34 mouse cellular contexts compared by ENCODE assay signal in genomic region chr1:97748163-97748562, GRCm38 (mm10).
"Had no signal": no experiment of that assay in that cellular context is flagged by ENCODE, and none has a peak within 500 bp of the region (broad histone marks: within the 10 kb centered on the region; RNA-seq: fewer than 3 reads in every experiment).

No protein-coding gene starts in this region.

- H3K9me3 ChIP-seq: heart, embryonic 12.5 days; heart, embryonic 13.5 days; heart, embryonic 15.5 days; hindbrain, embryonic 10.5 days; hindbrain, embryonic 12.5 days; hindbrain, embryonic 13.5 days; hindbrain, embryonic 15.5 days; intestine, embryonic 15.5 days; kidney, embryonic 15.5 days had no signal

- H3K9ac ChIP-seq: heart, embryonic 12.5 days; heart, embryonic 13.5 days; heart, embryonic 15.5 days; hindbrain, embryonic 12.5 days; hindbrain, embryonic 13.5 days; hindbrain, embryonic 14.5 days; hindbrain, embryonic 15.5 days; intestine, embryonic 15.5 days; kidney, embryonic 15.5 days had no signal

- DNase-seq: heart, postnatal 10 days; heart, postnatal 14 days; heart, postnatal 36 days; heart, postnatal 4 days; kidney, adult 11 months; kidney, adult 18-20 months; kidney, adult 2 months; kidney, adult 8-10 months; kidney, adult 9 months; kidney, postnatal 10 days; kidney, postnatal 14 days; kidney, postnatal 25 days; kidney, postnatal 36 days; kidney, postnatal 4 days; layer of hippocampus, adult 9-11 months; layer of hippocampus, postnatal 36 days had no signal

- H3K27ac ChIP-seq: heart, embryonic 13.5 days; heart, embryonic 15.5 days; hindbrain, embryonic 10.5 days; hindbrain, embryonic 12.5 days; hindbrain, embryonic 13.5 days; hindbrain, embryonic 14.5 days; hindbrain, embryonic 15.5 days; hindbrain, postnatal 0 days; intestine, embryonic 15.5 days; kidney, embryonic 15.5 days; kidney, postnatal 0 days; layer of hippocampus, adult 2 months; left cerebral cortex, adult 2 months had no signal

- H3K4me2 ChIP-seq: heart, embryonic 12.5 days; heart, embryonic 13.5 days; heart, embryonic 15.5 days; hindbrain, embryonic 12.5 days; hindbrain, embryonic 13.5 days; hindbrain, embryonic 14.5 days; hindbrain, embryonic 15.5 days; intestine, embryonic 15.5 days; kidney, embryonic 15.5 days had no signal

- ATAC-seq: hindbrain, embryonic 16.5 days; hindbrain, postnatal 0 days; inflammation-experienced regulatory T-cells, adult 6 months; intestine, embryonic 15.5 days; intestine, embryonic 16.5 days; intestine, postnatal 0 days had no signal

- H3K4me3 ChIP-seq: heart, embryonic 12.5 days; heart, embryonic 13.5 days; heart, embryonic 15.5 days; hindbrain, embryonic 10.5 days; hindbrain, embryonic 12.5 days; hindbrain, embryonic 13.5 days; hindbrain, embryonic 15.5 days; intestine, embryonic 15.5 days; kidney, embryonic 15.5 days; layer of hippocampus, adult 2 months; left cerebral cortex, adult 2 months had no signal

- H3K27me3 ChIP-seq: heart, embryonic 12.5 days; heart, embryonic 13.5 days; heart, embryonic 15.5 days; hindbrain, embryonic 12.5 days; hindbrain, embryonic 13.5 days; hindbrain, embryonic 15.5 days; intestine, embryonic 15.5 days; kidney, embryonic 15.5 days had no signal

- H3K4me1 ChIP-seq: hindbrain, embryonic 10.5 days; hindbrain, embryonic 12.5 days; hindbrain, embryonic 13.5 days; hindbrain, embryonic 15.5 days; intestine, embryonic 15.5 days; kidney, embryonic 15.5 days had no signal
